Mouse (Mus musculus) lung, embryonic 15.5 days (tissue): ENCODE data around the gene Fastk. TPM values are rescaled to one million over a fixed set of nuclear protein-coding genes. Genes with fewer than 3 reads are reported as not detected.
A peak's percentile ranks its signal among the peaks of the same experiment; 100 is the strongest.

Source experiments
- ATAC-seq: fragments of 200-750 bp; cut with Nextera tagmentation; 2 replicates; pipeline ENCODE4 v1.8.0; 2017; ENCODE audit warnings: moderate number of reproducible peaks, borderline replicate concordance; ENCODE audit not compliant: low FRiP score, low TSS enrichment; ENCODE audit errors: extremely low read depth
- H3K27ac ChIP-seq: fragments of 300-500 bp; sonication (generic); 2 replicates; pipeline ENCODE4 v1.5.1; 2015; ENCODE audit warnings: moderate library complexity, mild to moderate bottlenecking, inconsistent platforms
- H3K27me3 ChIP-seq: fragments of 300-500 bp; sonication (generic); 2 replicates; pipeline ENCODE4 v1.6.1; 2015; ENCODE audit warnings: inconsistent platforms
- H3K36me3 ChIP-seq: fragments of 300-500 bp; sonication (generic); 2 replicates; pipeline ENCODE4 v1.6.1; 2015; ENCODE audit warnings: inconsistent platforms
- H3K4me1 ChIP-seq: fragments of 300-500 bp; sonication (generic); 2 replicates; pipeline ENCODE4 v1.6.1; 2015; ENCODE audit warnings: inconsistent platforms
- H3K4me2 ChIP-seq: fragments of 300-500 bp; sonication (generic); 2 replicates; pipeline ENCODE4 v1.6.1; 2015; ENCODE audit warnings: inconsistent platforms, mild to moderate bottlenecking, moderate library complexity
- H3K4me3 ChIP-seq: fragments of 300-500 bp; sonication (generic); 2 replicates; pipeline ENCODE4 v1.5.1; 2015; ENCODE audit warnings: mild to moderate bottlenecking, inconsistent platforms
- H3K9ac ChIP-seq: fragments of 300-500 bp; sonication (generic); 2 replicates; pipeline ENCODE4 v1.6.1; 2015; ENCODE audit warnings: inconsistent platforms
- H3K9me3 ChIP-seq: fragments of 300-500 bp; sonication (generic); 2 replicates; pipeline ENCODE4 v1.6.1; 2016; ENCODE audit warnings: inconsistent platforms
- WGBS: fragments of 180-500 bp; shearing (Covaris S2); methylation state at CpG from one replicate; pipeline ENCODE4 v1.1.7; 2015; 5-methylcytosine and 5-hydroxymethylcytosine counted together
- polyA plus RNA-seq: library from polyadenylated mRNA; unstranded; fragments of >200 nt; fragmentation: Nextera tagmentation; extraction: Ambion mirVana; gene quantifications from 2 replicates; pipeline ENCODE4 v1.2.1, GENCODE M21; 2015

Gene Fastk
- polyA plus RNA-seq, 1 experiment from 2014 or later: 96.3 TPM

GRCm38 (mm10) chr5:24427981-24428402 lies 17.1 kb downstream of the Fastk start:
- 16% methylated on average over 14 of the region's 15 CpGs for WGBS
- Histone ChIP-seq H3K4me2 (peak overlapping the region; percentile 91), H3K9me3 (no peaks in the 10 kb centered on the region), H3K4me1 (peaks cover 46% of the 10 kb centered on the region), H3K4me3 (peak overlapping the region; percentile 24), H3K36me3 (peaks cover 38% of the 10 kb centered on the region), H3K27ac (peak overlapping the region; percentile 94), H3K27me3 (no peaks in the 10 kb centered on the region), H3K9ac (no peak overlapping the region)
- ATAC-seq: no peak

DNA sequence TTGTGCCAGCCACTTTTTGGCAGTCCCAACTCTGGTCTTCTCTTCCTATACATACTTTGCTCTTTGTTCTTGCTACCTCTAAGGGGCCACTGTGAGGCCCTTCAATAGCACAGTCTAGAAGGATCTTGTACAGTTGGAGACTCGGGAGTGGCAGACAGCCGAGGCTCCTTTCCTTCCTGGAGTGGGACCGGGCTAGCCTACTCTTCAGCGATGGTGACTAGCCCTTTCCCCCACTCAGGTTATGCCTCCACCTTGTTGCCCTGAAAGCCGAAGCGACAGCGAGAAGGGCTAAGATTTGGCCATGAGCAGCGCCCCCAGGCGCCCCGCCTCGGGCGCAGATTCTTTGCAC lies 17.8 kb downstream of the Fastk start:
- H3K36me3 ChIP-seq: peaks cover 30% of the 10 kb centered on the region
- peaks cover 53% of the 10 kb centered on the region for H3K4me1 ChIP-seq
- H3K27me3 ChIP-seq: no peaks in the 10 kb centered on the region
- ATAC-seq: no peak
- WGBS: 28% methylated on average over 12 of the region's 12 CpGs
- H3K4me2 ChIP-seq: peak overlapping the region; percentile 91
- H3K9me3 ChIP-seq: no peaks in the 10 kb centered on the region
- no peak overlapping the region for H3K9ac ChIP-seq
- peak overlapping the region; percentile 94 for H3K27ac ChIP-seq
- H3K4me3 ChIP-seq: peak overlapping the region; percentile 77

GRCm38 (mm10) chr5:24426556-24427284 lies 18.4 kb downstream of the Fastk start:
- 13% methylated on average over 9 of the region's 9 CpGs for WGBS
- H3K4me3 ChIP-seq: peak overlapping the region; percentile 77
- no peaks in the 10 kb centered on the region for H3K9me3 ChIP-seq
- peak overlapping the region; percentile 94 for H3K27ac ChIP-seq
- peaks cover 25% of the 10 kb centered on the region for H3K36me3 ChIP-seq
- peak overlapping the region; percentile 91 for H3K4me2 ChIP-seq
- peaks cover 55% of the 10 kb centered on the region for H3K4me1 ChIP-seq
- no peak for ATAC-seq
- peak overlapping the region; percentile 75 for H3K9ac ChIP-seq
- no peaks in the 10 kb centered on the region for H3K27me3 ChIP-seq

DNA sequence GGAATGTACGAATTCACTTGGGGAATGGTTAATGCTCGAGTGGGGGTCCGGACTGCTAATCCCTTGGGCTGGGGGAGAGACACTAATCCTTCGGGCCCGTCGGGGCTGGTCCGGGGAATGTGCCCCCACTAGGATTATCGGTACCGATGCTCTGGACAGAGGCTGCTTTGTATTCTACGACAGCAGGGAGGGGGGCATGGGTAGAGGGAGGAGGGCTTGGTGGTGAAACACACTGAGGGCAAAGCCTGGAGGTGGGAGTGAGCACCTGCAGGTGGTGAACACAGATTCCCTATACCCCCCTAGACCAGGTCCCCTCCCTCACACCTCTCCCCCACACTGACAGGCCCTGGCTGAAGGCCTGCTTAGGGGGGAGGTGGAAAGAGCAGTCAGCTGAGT lies 19.1 kb downstream of the Fastk start:
- Histone ChIP-seq H3K4me1 (peaks cover 55% of the 10 kb centered on the region), H3K4me3 (peak overlapping the region; percentile 77), H3K9ac (peak overlapping the region; percentile 75), H3K9me3 (no peaks in the 10 kb centered on the region), H3K36me3 (peaks cover 18% of the 10 kb centered on the region), H3K4me2 (peak overlapping the region; percentile 91), H3K27ac (peak overlapping the region; percentile 94), H3K27me3 (no peaks in the 10 kb centered on the region)
- 0 out of 2 replicates have a peak, but pooled peaks have one; percentile 1 for ATAC-seq
- WGBS: 3% methylated on average over 10 of the region's 10 CpGs

DNA sequence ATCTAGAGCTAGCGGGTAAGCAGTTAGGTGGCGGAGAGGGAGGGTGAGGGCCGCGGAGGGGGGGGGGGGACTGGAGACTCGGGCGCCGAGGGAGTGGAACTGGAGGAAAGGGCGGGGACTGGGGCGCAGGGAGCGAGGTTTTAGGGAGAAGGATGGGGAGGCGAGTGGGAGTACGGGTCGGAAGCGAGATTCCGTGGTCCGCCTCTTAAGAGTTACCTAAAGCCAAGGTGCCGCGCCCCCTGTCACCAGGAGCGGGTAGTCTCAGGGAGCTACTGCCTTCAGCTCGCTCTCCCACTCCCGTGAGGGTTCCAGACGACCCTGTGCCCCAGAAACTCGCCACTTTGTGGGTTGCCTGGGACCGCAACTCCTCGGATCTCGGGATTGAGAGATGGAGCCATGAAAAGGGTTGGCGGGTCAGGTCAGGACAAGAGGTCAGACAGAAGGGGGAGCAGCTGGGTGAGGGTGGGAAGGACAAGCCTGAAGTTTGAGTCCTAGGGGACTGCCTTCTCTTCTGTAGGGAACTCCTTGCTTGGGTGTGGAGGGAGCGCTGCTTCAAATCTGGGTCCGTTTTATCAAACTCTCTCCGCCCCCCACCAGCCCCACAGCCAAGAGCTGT lies 19.6 kb downstream of the Fastk start:
- Histone ChIP-seq H3K4me3 (peak overlapping the region; percentile 77), H3K4me1 (peaks cover 55% of the 10 kb centered on the region)
- WGBS: 1% methylated on average over 29 of the region's 30 CpGs

GRCm38 (mm10) chr5:24424861-24425411 lies 20.2 kb downstream of the Fastk start:
- H3K9me3 ChIP-seq: no peaks in the 10 kb centered on the region
- peaks cover 9% of the 10 kb centered on the region for H3K36me3 ChIP-seq
- under 1% methylated on average over 58 of the region's 60 CpGs for WGBS
- ATAC-seq: peak; percentile 50
- H3K4me1 ChIP-seq: peaks cover 55% of the 10 kb centered on the region
- H3K27me3 ChIP-seq: no peaks in the 10 kb centered on the region
- peak overlapping the region; percentile 94 for H3K27ac ChIP-seq
- peak overlapping the region; percentile 75 for H3K9ac ChIP-seq
- H3K4me3 ChIP-seq: peak overlapping the region; percentile 77
- H3K4me2 ChIP-seq: peak overlapping the region; percentile 91

More for the DNA sequence above, 19.6 kb downstream of the Fastk start:
- no peaks in the 10 kb centered on the region for H3K9me3 ChIP-seq
- H3K9ac ChIP-seq: peak overlapping the region; percentile 75
- H3K27ac ChIP-seq: peak overlapping the region; percentile 94
- ATAC-seq: peak; percentile 9; the same call in 1 of the 2 replicates
- H3K4me2 ChIP-seq: peak overlapping the region; percentile 91
- H3K36me3 ChIP-seq: peaks cover 13% of the 10 kb centered on the region
- H3K27me3 ChIP-seq: no peaks in the 10 kb centered on the region

DNA sequence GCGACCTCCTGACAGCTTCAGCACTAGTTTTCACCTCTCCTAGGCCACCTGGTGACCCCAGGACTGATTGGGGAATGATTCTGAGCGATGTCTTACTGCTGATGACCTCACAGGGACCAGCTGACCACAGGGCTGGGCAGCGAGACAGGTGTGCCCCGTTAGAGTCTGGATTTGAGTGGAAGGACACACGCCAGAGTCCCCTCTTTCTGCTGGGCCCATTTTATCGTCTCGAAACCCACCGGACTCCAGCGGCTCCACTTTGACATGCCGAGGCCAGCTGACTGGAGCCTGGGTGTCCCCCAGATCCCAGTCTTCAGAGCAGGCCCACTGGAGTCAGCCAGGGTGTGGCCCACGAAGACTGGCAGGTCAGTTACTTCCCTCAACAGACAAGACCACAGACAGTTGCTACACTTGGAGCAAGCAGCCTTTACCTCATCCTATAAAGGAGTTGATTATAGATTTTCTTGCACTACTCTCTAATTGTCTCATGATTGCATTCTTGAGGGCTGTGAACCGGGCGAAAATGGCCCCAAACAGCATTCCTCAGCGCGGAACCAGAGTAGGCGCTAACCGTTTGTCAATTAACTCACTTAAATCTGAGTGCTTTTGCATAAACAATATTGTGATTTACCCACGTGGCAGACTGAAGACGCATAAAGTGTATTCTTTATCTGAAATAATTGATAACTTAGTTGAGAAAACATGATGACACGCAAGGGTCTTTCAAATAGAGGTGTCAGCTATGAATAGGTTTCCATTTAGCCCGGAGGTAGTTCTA lies 20.9 kb downstream of the Fastk start:
- H3K36me3 ChIP-seq: peaks cover 9% of the 10 kb centered on the region
- no peaks in the 10 kb centered on the region for H3K27me3 ChIP-seq
- peak; percentile 0; the same call in 1 of the 2 replicates for ATAC-seq
- peaks cover 55% of the 10 kb centered on the region for H3K4me1 ChIP-seq
- peak overlapping the region; percentile 75 for H3K9ac ChIP-seq
- peak overlapping the region; percentile 77 for H3K4me3 ChIP-seq
- H3K27ac ChIP-seq: peak overlapping the region; percentile 94
- 9% methylated on average over 21 of the region's 21 CpGs for WGBS
- H3K9me3 ChIP-seq: no peaks in the 10 kb centered on the region
- H3K4me2 ChIP-seq: peak overlapping the region; percentile 91

GRCm38 (mm10) chr5:24423129-24424003 lies 21.7 kb downstream of the Fastk start, which contains the start of the genes Cdk5 and Slc4a2:
Gene Cdk5 (minus strand): TSS chr5:24423530.
Gene Slc4a2 (plus strand): TSS chr5:24423837.
- H3K4me1 ChIP-seq: peaks cover 47% of the 10 kb centered on the region
- H3K9ac ChIP-seq: peak within 1 kb of the TSS; percentile 75
- peak within 1 kb of the TSS; percentile 91 for H3K4me2 ChIP-seq
- ATAC-seq: peak; percentile 89
- peaks cover 13% of the 10 kb centered on the region for H3K36me3 ChIP-seq
- H3K9me3 ChIP-seq: no peaks in the 10 kb centered on the region
- H3K27me3 ChIP-seq: no peaks in the 10 kb centered on the region
- WGBS: under 1% methylated on average over 46 of the region's 46 CpGs
- peak within 1 kb of the TSS; percentile 77 for H3K4me3 ChIP-seq
- peak within 1 kb of the TSS; percentile 94 for H3K27ac ChIP-seq

GRCm38 (mm10) chr5:24420381-24420780 lies 24.7 kb downstream of the Fastk start:
- H3K4me2 ChIP-seq: no peak overlapping the region
- H3K36me3 ChIP-seq: peaks cover 13% of the 10 kb centered on the region
- no peak overlapping the region for H3K27ac ChIP-seq
- ATAC-seq: no peak
- no peak overlapping the region for H3K4me3 ChIP-seq
- H3K9me3 ChIP-seq: no peaks in the 10 kb centered on the region
- no peak overlapping the region for H3K9ac ChIP-seq
- no peaks in the 10 kb centered on the region for H3K27me3 ChIP-seq
- peaks cover 24% of the 10 kb centered on the region for H3K4me1 ChIP-seq
- 84% methylated on average over 9 of the region's 9 CpGs for WGBS

GRCm38 (mm10) chr5:24417587-24417986 lies 27.5 kb downstream of the Fastk start:
- H3K36me3 ChIP-seq: peaks cover 13% of the 10 kb centered on the region
- H3K27me3 ChIP-seq: no peaks in the 10 kb centered on the region
- WGBS: 84% methylated on average over 10 of the region's 10 CpGs
- ATAC-seq: no peak
- H3K9me3 ChIP-seq: no peaks in the 10 kb centered on the region
- H3K27ac ChIP-seq: no peak overlapping the region
- no peak overlapping the region for H3K4me3 ChIP-seq
- no peak overlapping the region for H3K4me2 ChIP-seq
- H3K4me1 ChIP-seq: peaks cover 9% of the 10 kb centered on the region
- H3K9ac ChIP-seq: no peak overlapping the region
